Mouse (Mus musculus) frontal cortex, adult (tissue): Measurements from ENCODE around the gene Defb19.

Experiments used
- ATAC-seq: cut with Nextera tagmentation; 2 replicates; pipeline ENCODE4 v1.9.2; 2017; ENCODE audit warnings: mild to moderate bottlenecking, moderate library complexity, mixed read lengths; ENCODE audit not compliant: low TSS enrichment

The Defb19 gene

GRCm38 (mm10) chr2:152586926-152587560, 6.9 kb upstream of the Defb19 start:
- peak; percentile 47; the same call in 1 of the 2 replicates for ATAC-seq

- ATAC-seq: no peak
These were observed 500 bp upstream of the Defb19 start for GRCm38 (mm10) chr2:152580612-152581011.

DNA sequence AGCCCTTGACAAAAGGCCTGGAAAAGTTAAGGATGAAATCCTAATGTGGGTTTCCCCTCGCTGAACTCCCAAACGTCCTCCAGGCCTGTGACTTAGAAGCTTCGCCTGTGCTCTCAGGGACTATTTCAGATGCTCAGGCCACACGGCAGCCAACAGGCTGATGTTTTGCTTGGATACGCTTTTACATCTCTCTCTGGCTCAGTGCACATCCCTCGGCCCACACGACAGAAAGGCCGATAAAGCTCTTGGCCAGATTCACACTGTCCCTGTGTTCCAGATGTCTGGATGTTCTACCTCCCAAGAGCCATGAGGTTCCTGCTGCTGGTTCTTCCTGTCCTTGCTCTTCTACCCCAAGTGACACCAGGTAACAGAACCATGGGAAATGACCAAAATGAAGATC, 6.6 kb downstream of the Defb19 start:
- no peak for ATAC-seq

DNA sequence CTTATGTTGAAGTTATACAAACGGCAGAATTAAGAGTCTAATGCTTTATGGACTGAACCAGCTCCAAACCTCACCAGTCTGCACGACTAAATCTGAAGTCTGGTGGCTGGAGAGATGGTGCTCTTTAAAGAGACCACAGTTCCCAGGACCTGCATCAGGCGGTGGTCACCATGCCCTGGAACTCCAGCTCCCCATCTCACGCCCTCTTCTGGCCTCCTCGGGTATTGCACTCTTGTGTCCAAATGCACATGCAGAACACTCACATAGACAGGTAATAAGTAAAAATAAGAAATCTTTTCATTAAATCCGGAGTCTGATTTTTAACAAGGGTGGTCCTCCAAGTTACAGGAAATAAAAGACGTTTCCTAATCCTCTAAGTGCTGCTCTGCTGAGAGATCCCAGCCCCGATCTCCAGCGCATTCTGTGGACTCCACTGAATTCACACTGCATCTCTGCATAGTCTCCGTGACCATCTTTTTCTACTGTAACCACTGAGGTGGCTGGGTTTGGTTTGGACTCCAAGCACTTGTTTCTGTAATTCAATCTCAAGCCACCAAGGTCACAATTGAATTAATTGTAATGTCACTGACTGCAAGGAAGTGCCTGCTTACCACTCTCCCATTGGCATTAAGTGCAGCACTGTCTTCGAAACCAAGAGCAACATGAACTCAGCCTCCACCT, 7.9 kb downstream of the Defb19 start, which contains the start of gene Defb21:
Defb21 (plus strand) TSS at position 631 of the 681 bp plus-strand sequence.
- no peak for ATAC-seq

DNA sequence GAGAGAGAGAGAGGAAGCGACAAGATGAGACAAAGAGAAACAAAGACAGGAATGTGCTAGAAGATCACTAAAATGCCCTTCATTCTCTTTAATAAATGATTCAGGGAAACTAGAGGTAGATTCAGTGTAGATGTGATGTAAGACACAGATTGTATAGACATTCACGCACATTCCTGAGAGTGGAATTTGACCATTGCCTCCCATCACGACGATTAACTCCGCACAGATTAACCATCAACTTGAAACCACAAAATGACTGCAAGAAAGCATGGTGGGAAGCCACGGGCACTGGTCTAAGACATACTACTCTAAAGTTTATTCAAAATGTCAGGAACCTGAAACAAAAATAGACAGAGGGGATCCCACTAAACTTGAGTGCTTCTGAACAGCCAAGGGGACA, 9.8 kb downstream of the Defb19 start:
- ATAC-seq: no peak

GRCm38 (mm10) chr2:152569881-152570280, 10.2 kb downstream of the Defb19 start:
- ATAC-seq: no peak

- ATAC-seq: no peak
These were observed 11.1 kb downstream of the Defb19 start, which contains the start of gene Gm17416 for GRCm38 (mm10) chr2:152569038-152569437. Gene Gm17416, plus strand, starts transcription at chr2:152569338.

- no peak for ATAC-seq
These were observed 23.5 kb downstream of the Defb19 start for GRCm38 (mm10) chr2:152556655-152557054.

GRCm38 (mm10) chr2:152553774-152554423, 26.2 kb downstream of the Defb19 start:
- ATAC-seq: peak; percentile 97

- ATAC-seq: no peak
These were observed 32.0 kb downstream of the Defb19 start for GRCm38 (mm10) chr2:152548124-152548523.

DNA sequence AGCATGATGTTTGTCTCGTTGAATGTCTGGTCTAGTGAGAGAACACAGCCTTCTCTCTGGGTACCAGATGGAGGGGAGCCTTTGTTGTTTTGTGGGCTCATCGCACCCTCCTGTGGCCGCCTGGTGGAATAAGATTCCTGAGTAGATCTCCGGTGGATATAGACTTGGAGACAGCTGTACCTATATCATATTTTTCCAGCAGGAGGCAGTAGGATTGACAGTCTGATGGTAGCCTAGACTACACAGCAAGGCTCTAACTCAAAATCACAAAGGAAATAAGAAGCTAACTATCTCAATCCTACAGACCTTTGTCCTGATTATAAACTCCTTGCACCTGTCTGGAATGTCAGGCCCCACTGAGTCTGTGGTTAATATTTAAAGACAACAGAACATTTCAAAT, 35.4 kb downstream of the Defb19 start:
- peak; percentile 99 for ATAC-seq

GRCm38 (mm10) chr2:152543478-152543877, 36.6 kb downstream of the Defb19 start:
- no peak for ATAC-seq

DNA sequence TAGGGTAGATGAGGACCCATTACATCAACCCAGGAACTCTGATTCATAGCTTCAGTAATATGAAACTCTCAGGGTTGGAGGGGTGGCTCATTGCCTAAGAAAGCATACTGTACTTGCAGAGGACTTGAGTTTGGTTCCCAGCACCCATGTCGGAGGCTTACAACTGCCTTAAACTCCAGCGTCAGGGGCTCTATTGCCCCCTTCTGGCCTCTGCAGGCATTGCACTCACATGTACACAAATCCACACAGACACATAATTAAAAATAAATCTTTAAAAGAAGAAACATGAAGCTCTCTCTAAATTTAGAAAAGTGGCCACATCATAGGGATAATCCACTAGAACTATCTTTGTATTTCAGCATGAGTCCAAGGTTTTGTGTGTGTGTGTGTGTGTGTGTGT, 37.2 kb downstream of the Defb19 start:
- no peak for ATAC-seq

GRCm38 (mm10) chr2:152541979-152542378, 38.1 kb downstream of the Defb19 start:
- no peak for ATAC-seq

GRCm38 (mm10) chr2:152539944-152540710, 40.0 kb downstream of the Defb19 start, which contains the start of gene Defb29:
Gene Defb29, minus strand, starts transcription at chr2:152540098.
- ATAC-seq: no peak
